Mouse (Mus musculus) lung, postnatal 0 days (tissue): ENCODE data around the gene Hpse2. TPM values are rescaled to one million over a fixed set of nuclear protein-coding genes. Genes with fewer than 3 reads are reported as not detected.

ENCODE experiments used
- ATAC-seq: fragments of 200-750 bp; cut with Nextera tagmentation; 2 replicates; pipeline ENCODE4 v1.8.0; 2017; ENCODE audit warnings: moderate library complexity
- DNase-seq: peaks from one replicate; pipeline ENCODE4 v3.0.0-alpha.2; 2016; ENCODE audit warnings: low spot score
- H3K27ac ChIP-seq: fragments of 300-500 bp; sonication (generic); 2 replicates; pipeline ENCODE4 v1.5.1; 2014; ENCODE audit warnings: antibody characterized with exemption, mild to moderate bottlenecking, low read length, mixed read lengths
- H3K27me3 ChIP-seq: fragments of 300-500 bp; sonication (generic); replicated peaks from 2 replicates; pipeline ENCODE4 v1.6.1; 2014; ENCODE audit warnings: low read length, mixed read lengths; ENCODE audit not compliant: insufficient read depth
- H3K36me3 ChIP-seq: fragments of 300-500 bp; sonication (generic); 2 replicates; pipeline ENCODE4 v1.6.1; 2014; ENCODE audit warnings: low read length, mixed read lengths; ENCODE audit not compliant: insufficient read depth
- H3K4me1 ChIP-seq: fragments of 300-500 bp; sonication (generic); 2 replicates; pipeline ENCODE4 v1.6.1; 2014; ENCODE audit warnings: antibody characterized with exemption, low read depth, low read length, mixed read lengths; ENCODE audit not compliant: insufficient read depth
- H3K4me2 ChIP-seq: fragments of 300-500 bp; sonication (generic); replicated peaks from 2 replicates; pipeline ENCODE4 v1.6.1; 2014; ENCODE audit warnings: low read depth, mild to moderate bottlenecking, low read length, moderate library complexity, mixed read lengths
- H3K4me3 ChIP-seq: fragments of 300-500 bp; sonication (generic); 2 replicates; pipeline ENCODE4 v1.5.1; 2014; ENCODE audit warnings: low read depth, low read length
- H3K9ac ChIP-seq: fragments of 300-500 bp; sonication (generic); replicated peaks from 2 replicates; pipeline ENCODE4 v1.6.1; 2014; ENCODE audit warnings: low read depth, mild to moderate bottlenecking
- H3K9me3 ChIP-seq: fragments of 300-500 bp; sonication (generic); 2 replicates; pipeline ENCODE4 v1.6.1; 2016; ENCODE audit warnings: low read length, mixed read lengths
- CTCF ChIP-seq: IDR thresholded peaks from 2 replicates; pipeline ENCODE4 v1.5.1; 2016; ENCODE audit warnings: antibody characterized with exemption, mild to moderate bottlenecking
- EP300 ChIP-seq: IDR thresholded peaks from 2 replicates; pipeline ENCODE4 v1.6.1; 2016; ENCODE audit warnings: antibody characterized with exemption, mild to moderate bottlenecking, control low read depth
- WGBS: fragments of 180-500 bp; shearing (Covaris S2); extraction: QIAGEN DNeasy Blood & Tissue Kit; methylation state at CpG from one replicate; pipeline ENCODE4 v1.1.7; 2014; 5-methylcytosine and 5-hydroxymethylcytosine counted together
- polyA plus RNA-seq: library from polyadenylated mRNA; unstranded; fragments of >200 nt; fragmentation: Nextera tagmentation; extraction: Ambion mirVana; gene quantifications from 2 replicates; pipeline ENCODE4 v1.2.1, GENCODE M21; 2015

The Hpse2 gene
- polyA plus RNA-seq, 1 experiment from 2014 or later, result 0.64 TPM

- H3K27ac ChIP-seq, result no peak overlapping the region
- WGBS, result 84% methylated on average over 4 of the region's 4 CpGs
- H3K27me3 ChIP-seq, result no peaks in the 10 kb centered on the region
- H3K4me3 ChIP-seq, result no peak overlapping the region
- H3K4me1 ChIP-seq, result no peaks in the 10 kb centered on the region
- H3K4me2 ChIP-seq, result no peak overlapping the region
- DNase-seq, result no peak
- no peak for TF ChIP-seq CTCF
- no peak for TF ChIP-seq EP300
- H3K36me3 ChIP-seq, result no peaks in the 10 kb centered on the region
- H3K9ac ChIP-seq, result no peak overlapping the region
- ATAC-seq, result no peak
- H3K9me3 ChIP-seq, result no peaks in the 10 kb centered on the region
Measured at GRCm38 (mm10) chr19:42855649-42856048, 532.5 kb downstream of the Hpse2 start.

- peak; percentile 10 for DNase-seq
- H3K4me1 ChIP-seq, result no peaks in the 10 kb centered on the region
- no peaks in the 10 kb centered on the region for H3K36me3 ChIP-seq
- TF ChIP-seq CTCF (no peak), EP300 (no peak)
- no peaks in the 10 kb centered on the region for H3K9me3 ChIP-seq
- no peak; the same call in 1 of the 2 replicates for ATAC-seq
- H3K27me3 ChIP-seq, result no peaks in the 10 kb centered on the region
- no peak overlapping the region for H3K27ac ChIP-seq
- H3K4me3 ChIP-seq, result no peak overlapping the region
- H3K4me2 ChIP-seq, result no peak overlapping the region
- 53% methylated on average over 5 of the region's 5 CpGs for WGBS
- H3K9ac ChIP-seq, result no peak overlapping the region
Measured at GRCm38 (mm10) chr19:42850444-42850843, 537.7 kb downstream of the Hpse2 start.

- Histone ChIP-seq H3K9me3 (no peaks in the 10 kb centered on the region), H3K27ac (no peak overlapping the region), H3K4me2 (no peak overlapping the region), H3K4me1 (no peaks in the 10 kb centered on the region), H3K27me3 (no peaks in the 10 kb centered on the region), H3K9ac (no peak overlapping the region), H3K36me3 (no peaks in the 10 kb centered on the region), H3K4me3 (no peak overlapping the region)
- no peak for ATAC-seq
- no peak for DNase-seq
- TF ChIP-seq CTCF (no peak), EP300 (no peak)
- 71% methylated on average over 4 of the region's 4 CpGs for WGBS
Measured at GRCm38 (mm10) chr19:42839621-42840294, 548.4 kb downstream of the Hpse2 start.

- Histone ChIP-seq H3K27ac (no peak overlapping the region), H3K9me3 (no peaks in the 10 kb centered on the region), H3K4me1 (no peaks in the 10 kb centered on the region), H3K36me3 (no peaks in the 10 kb centered on the region), H3K4me3 (no peak overlapping the region), H3K27me3 (no peaks in the 10 kb centered on the region), H3K4me2 (no peak overlapping the region), H3K9ac (no peak overlapping the region)
- ATAC-seq (no peak), DNase-seq (no peak)
- WGBS, result 72% methylated on average over 2 of the region's 2 CpGs
- TF ChIP-seq EP300, result no peak
- TF ChIP-seq CTCF, result no peak
Measured at GRCm38 (mm10) chr19:42839118-42839517, 549.0 kb downstream of the Hpse2 start.

GRCm38 (mm10) chr19:42838271-42838670 is 549.9 kb downstream of the Hpse2 start:
- Histone ChIP-seq H3K4me3 (no peak overlapping the region), H3K4me2 (no peak overlapping the region), H3K27ac (no peak overlapping the region), H3K27me3 (no peaks in the 10 kb centered on the region), H3K4me1 (no peaks in the 10 kb centered on the region), H3K9me3 (no peaks in the 10 kb centered on the region), H3K36me3 (no peaks in the 10 kb centered on the region), H3K9ac (no peak overlapping the region)
- ATAC-seq, result no peak
- no peak for DNase-seq
- TF ChIP-seq CTCF, result no peak
- no peak for TF ChIP-seq EP300
- 56% methylated on average over 2 of the region's 2 CpGs for WGBS

GRCm38 (mm10) chr19:42837591-42837990 is 550.6 kb downstream of the Hpse2 start:
- Histone ChIP-seq H3K4me1 (no peaks in the 10 kb centered on the region), H3K27ac (no peak overlapping the region), H3K9me3 (no peaks in the 10 kb centered on the region), H3K27me3 (no peaks in the 10 kb centered on the region), H3K36me3 (no peaks in the 10 kb centered on the region), H3K4me2 (no peak overlapping the region), H3K9ac (no peak overlapping the region), H3K4me3 (no peak overlapping the region)
- no peak for TF ChIP-seq EP300
- no peak for TF ChIP-seq CTCF
- peak; percentile 17 for DNase-seq
- ATAC-seq, result no peak
- WGBS, result 49% methylated on average over 10 of the region's 10 CpGs

- Histone ChIP-seq H3K4me3 (no peak overlapping the region), H3K27me3 (no peaks in the 10 kb centered on the region), H3K9ac (no peak overlapping the region), H3K36me3 (no peaks in the 10 kb centered on the region), H3K9me3 (no peaks in the 10 kb centered on the region), H3K4me1 (peaks cover under 1% of the 10 kb centered on the region; the same call in 1 of the 2 replicates), H3K4me2 (no peak overlapping the region), H3K27ac (no peak overlapping the region)
- ATAC-seq (no peak), DNase-seq (no peak)
- no peak for TF ChIP-seq EP300
- TF ChIP-seq CTCF, result no peak
- WGBS, result 89% methylated on average over 7 of the region's 7 CpGs
Measured at GRCm38 (mm10) chr19:42833126-42833525, 555.0 kb downstream of the Hpse2 start.
